ENCODE assay signal across 10 mouse cellular contexts in the genomic region with DNA sequence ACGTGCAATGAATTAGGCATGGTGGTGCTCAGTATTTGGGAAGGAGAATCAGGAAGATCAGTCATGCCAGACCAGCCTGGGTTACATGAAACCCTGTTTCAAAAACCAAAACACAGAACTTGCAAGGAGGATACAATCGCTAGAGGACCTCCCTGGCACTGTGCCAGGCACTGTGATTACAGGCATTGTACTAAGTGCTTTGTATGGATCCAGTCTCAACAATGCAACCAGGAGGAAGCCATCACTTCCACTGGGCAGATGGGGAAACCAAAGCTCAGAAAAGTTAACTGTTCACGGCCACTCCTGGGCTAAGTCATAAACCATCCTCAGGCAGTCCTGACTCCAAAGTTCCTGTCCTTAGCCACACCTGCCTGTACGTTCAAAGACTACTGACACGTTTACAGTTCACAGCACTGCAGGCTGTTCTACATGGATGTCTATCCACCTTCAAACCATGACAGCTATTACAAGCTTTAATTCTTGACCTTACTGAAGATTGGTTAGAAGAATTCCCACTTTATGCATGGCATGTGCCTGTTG. TPM values are rescaled to one million over a fixed set of nuclear protein-coding genes. Genes with fewer than 3 reads are reported as not detected.
DNase-seq lines count a peak whose midpoint lies in the region; TF ChIP-seq lines count a peak whose summit lies in the region.
"Had no signal": no experiment of that assay in that cellular context is flagged by ENCODE, and none has a peak within 500 bp of the region (broad histone marks: within the 10 kb centered on the region; RNA-seq: fewer than 3 reads in every experiment).

No protein-coding gene starts in this region.

- H3K9me3 ChIP-seq in heart, embryonic 10.5 days: no peaks in the 10 kb centered on the region

- H3K9ac ChIP-seq in heart, adult 2 months (ENCODE audit: low read depth, low read length): no peak overlapping the region

- peak overlapping the region; percentile 63 for H3K27ac ChIP-seq in heart, adult 2 months
- H3K27ac ChIP-seq in heart, embryonic 10.5 days: no peak overlapping the region

- WGBS in heart, adult 2 months: 43% methylated on average over 5 of the region's 5 CpGs
- WGBS in heart, embryonic 10.5 days: 71% methylated on average over 5 of the region's 5 CpGs

- TF ChIP-seq POLR2A in heart, adult 2 months (IDR thresholded peaks at IDR 0.05; ENCODE audit: insufficient read depth, low read depth, low read length): no peak

- H3K27me3 ChIP-seq in heart, adult 2 months (ENCODE audit: control insufficient read depth, insufficient read depth, low read length): no peaks in the 10 kb centered on the region
- no peaks in the 10 kb centered on the region for H3K27me3 ChIP-seq in heart, embryonic 10.5 days (ENCODE audit: insufficient read depth, poor library complexity, severe bottlenecking)

- intact Hi-C loops in heart, adult 2 months (cut with DNase I): no loop called here

- no peak overlapping the region for H3K4me3 ChIP-seq in heart, adult 2 months
- no peak overlapping the region for H3K4me3 ChIP-seq in heart, embryonic 10.5 days

- no peaks in the 10 kb centered on the region; the same call in 1 of the 2 replicates for H3K79me2 ChIP-seq in heart, adult 2 months (replicated peaks; ENCODE audit: control insufficient read depth, insufficient read depth, low read length)

- no peak for TF ChIP-seq CTCF in heart, adult 2 months (IDR thresholded peaks at IDR 0.05)

- H3K4me1 ChIP-seq in heart, adult 2 months (ENCODE audit: control insufficient read depth, insufficient read depth, low read length): peaks cover 10% of the 10 kb centered on the region
- H3K4me1 ChIP-seq in heart, embryonic 10.5 days: peaks cover 9% of the 10 kb centered on the region; the same call in 1 of the 2 replicates

- no peak for TF ChIP-seq EP300 in heart, adult 2 months (IDR thresholded peaks at IDR 0.05; ENCODE audit: insufficient read depth, low read depth, low read length)

- peak; percentile 41 to 43 for DNase-seq in heart, adult 2 months
- no peak for DNase-seq in heart, embryonic 10.5 days (ENCODE audit: low spot score)
- DNase-seq in urinary bladder, postnatal 14 days (ENCODE audit: low spot score): peak; percentile 63
- DNase-seq in urinary bladder, postnatal 25 days (ENCODE audit: low spot score): no peak
- peak; percentile 55 to 63 for DNase-seq in kidney, postnatal 25 days
- no peak for DNase-seq in thymus, postnatal 36 days
- DNase-seq in right cerebral cortex, adult 2 months (ENCODE audit: low spot score in 2 of 2): no peak
- DNase-seq in left cerebral cortex, adult 9 months (ENCODE audit: low spot score in 2 of 2): no peak

- no peaks in the 10 kb centered on the region for H3K36me3 ChIP-seq in heart, adult 2 months (ENCODE audit: control insufficient read depth, insufficient read depth, low read length)
- no peaks in the 10 kb centered on the region for H3K36me3 ChIP-seq in heart, embryonic 10.5 days

RNA-seq across cellular contexts. Expression of gene Zfyve19, which starts 5.4 kb away (rescaled TPM):
- total RNA-seq in heart, adult 2 months (2021): 10 to 100 TPM in 1 of 2 experiments, 1 to 10 TPM in 1; 8.5 to 11.6 TPM
- polyA plus RNA-seq in heart, adult 2 months (2012; rRNA removed): 17.1 and 25.2 TPM in 2 replicates
- polyA plus RNA-seq in heart, embryonic 10.5 days (2016; fragmentation: Nextera tagmentation; extraction: Ambion mirVana): 46.4 and 50.4 TPM in 2 replicates

RNA-seq across cellular contexts. Expression of gene Dnajc17, which starts 5.6 kb away (rescaled TPM):
- total RNA-seq in heart, adult 2 months (2021): 10 to 100 TPM in 1 of 2 experiments, 1 to 10 TPM in 1; 9.3 to 10.1 TPM
- polyA plus RNA-seq in heart, adult 2 months (2012; rRNA removed): 2.5 and 4.1 TPM in 2 replicates
- 14.8 and 19.5 TPM in 2 replicates for polyA plus RNA-seq in heart, embryonic 10.5 days (2016; fragmentation: Nextera tagmentation; extraction: Ambion mirVana)

RNA-seq across cellular contexts. Expression of gene Ppp1r14d, which starts 26.7 kb away (rescaled TPM):
- not detected for total RNA-seq in heart, adult 2 months (2021)
- polyA plus RNA-seq in heart, adult 2 months (2012; rRNA removed): not detected in 2 replicates
- 0.18 TPM in 1 of 2 replicates, not detected in the other for polyA plus RNA-seq in heart, embryonic 10.5 days (2016; fragmentation: Nextera tagmentation; extraction: Ambion mirVana)
- total RNA-seq: layer of hippocampus, postnatal 25 days had no signal
- polyA plus RNA-seq: midbrain, embryonic 11.5 days had no signal

RNA-seq across cellular contexts. Expression of gene Gm14137, which starts 28.7 kb away (rescaled TPM):
- total RNA-seq in heart, adult 2 months (2021): not detected
- polyA plus RNA-seq in heart, adult 2 months (2012; rRNA removed): 0.04 TPM in 1 of 2 replicates, not detected in the other
- 0.48 and 0.71 TPM in 2 replicates for polyA plus RNA-seq in heart, embryonic 10.5 days (2016; fragmentation: Nextera tagmentation; extraction: Ambion mirVana)
- total RNA-seq: layer of hippocampus, postnatal 25 days had no signal

RNA-seq across cellular contexts. Expression of gene Spint1, which starts 34.2 kb away (rescaled TPM):
- total RNA-seq in heart, adult 2 months (2021): not detected
- 0.32 and 1.1 TPM in 2 replicates for polyA plus RNA-seq in heart, adult 2 months (2012; rRNA removed)
- polyA plus RNA-seq in heart, embryonic 10.5 days (2016; fragmentation: Nextera tagmentation; extraction: Ambion mirVana): 2.6 and 8.8 TPM in 2 replicates

Comparison
In these comparisons a context has a peak if more than half of its experiments do, and no peak if none do; other contexts are left out.
1. DNase-seq: peak in heart, adult 2 months (2 of 2), urinary bladder, postnatal 14 days (single experiment) and kidney, postnatal 25 days (2 of 2); none in heart, embryonic 10.5 days (single experiment), urinary bladder, postnatal 25 days (single experiment), thymus, postnatal 36 days (0 of 2), right cerebral cortex, adult 2 months (0 of 2) and left cerebral cortex, adult 9 months (0 of 2).